Mouse (Mus musculus) intestine, postnatal 0 days (tissue): Measurements from ENCODE around the gene Tcf7l1. TPM values are rescaled to one million over a fixed set of nuclear protein-coding genes. Genes with fewer than 3 reads are reported as not detected.

Experiments used
- ATAC-seq: fragments of 200-750 bp; cut with Nextera tagmentation; 2 replicates; pipeline ENCODE4 v1.8.0; 2017; ENCODE audit warnings: mild to moderate bottlenecking, moderate TSS enrichment, moderate library complexity
- H3K27ac ChIP-seq: fragments of 300-500 bp; sonication (generic); 2 replicates; pipeline ENCODE4 v1.5.1; 2014; ENCODE audit warnings: mild to moderate bottlenecking, low read depth, low read length, moderate library complexity
- H3K27me3 ChIP-seq: fragments of 300-500 bp; sonication (generic); replicated peaks from 2 replicates; pipeline ENCODE4 v1.6.1; 2014; ENCODE audit warnings: low read length, mixed read lengths; ENCODE audit not compliant: control insufficient read depth, insufficient read depth
- H3K36me3 ChIP-seq: fragments of 300-500 bp; sonication (generic); 2 replicates; pipeline ENCODE4 v1.6.1; 2014; ENCODE audit warnings: mild to moderate bottlenecking, moderate library complexity; ENCODE audit not compliant: control insufficient read depth, insufficient read depth
- H3K4me1 ChIP-seq: fragments of 300-500 bp; sonication (generic); replicated peaks from 2 replicates; pipeline ENCODE4 v1.6.1; 2014; ENCODE audit warnings: antibody characterized with exemption, low read length, mixed read lengths; ENCODE audit not compliant: control insufficient read depth, insufficient read depth
- H3K4me2 ChIP-seq: fragments of 300-500 bp; sonication (generic); replicated peaks from 2 replicates; pipeline ENCODE4 v1.6.1; 2014; ENCODE audit warnings: low read depth, mild to moderate bottlenecking, moderate library complexity
- H3K4me3 ChIP-seq: fragments of 300-500 bp; sonication (generic); 2 replicates; pipeline ENCODE4 v1.5.1; 2014; ENCODE audit warnings: low read depth, low read length
- H3K9ac ChIP-seq: fragments of 300-500 bp; sonication (generic); 2 replicates; pipeline ENCODE4 v1.6.1; 2014; ENCODE audit warnings: mild to moderate bottlenecking, low read depth, low read length
- H3K9me3 ChIP-seq: fragments of 300-500 bp; sonication (generic); 2 replicates; pipeline ENCODE4 v1.6.1; 2016; ENCODE audit warnings: mixed run types; ENCODE audit not compliant: control insufficient read depth
- CTCF ChIP-seq: sonication (generic); IDR thresholded peaks from 2 replicates; pipeline ENCODE4 v1.5.1; 2016; ENCODE audit warnings: low read depth, mild to moderate bottlenecking, control low read depth, antibody characterized with exemption, moderate library complexity
- WGBS: fragments of 180-500 bp; shearing (Covaris S2); extraction: QIAGEN DNeasy Blood & Tissue Kit; methylation state at CpG from one replicate; pipeline ENCODE4 v1.1.7; 2014; 5-methylcytosine and 5-hydroxymethylcytosine counted together
- polyA plus RNA-seq: library from polyadenylated mRNA; unstranded; fragments of >200 nt; fragmentation: Nextera tagmentation; extraction: Ambion mirVana; gene quantifications from 2 replicates; pipeline ENCODE4 v1.2.1, GENCODE M21; 2015

The Tcf7l1 gene
- polyA plus RNA-seq, 1 experiment from 2014 or later = 6.8 TPM

DNA sequence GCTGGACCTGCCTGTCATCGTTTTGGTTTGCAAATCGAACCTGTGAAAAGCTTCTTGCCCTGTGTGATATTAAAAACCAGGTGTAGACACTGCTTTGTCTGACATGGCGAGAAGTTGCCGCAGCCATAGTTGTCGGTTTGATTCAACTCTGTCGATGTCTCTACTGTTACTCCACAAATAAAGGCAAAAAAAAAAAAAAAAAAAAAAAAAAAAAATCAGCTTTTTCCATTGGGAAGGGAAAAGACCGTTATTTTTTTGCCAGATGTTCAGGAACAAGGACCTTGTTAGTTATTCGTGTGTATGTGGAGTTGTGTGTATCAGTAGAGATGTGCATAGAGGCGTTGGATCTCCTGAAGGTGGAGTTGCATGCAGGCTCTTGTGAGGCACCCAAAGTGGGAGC lies 36.7 kb upstream of the Tcf7l1 start:
- 63% methylated on average over 9 of the region's 9 CpGs for WGBS
- no peak for ATAC-seq
- H3K27ac ChIP-seq = no peak overlapping the region

DNA sequence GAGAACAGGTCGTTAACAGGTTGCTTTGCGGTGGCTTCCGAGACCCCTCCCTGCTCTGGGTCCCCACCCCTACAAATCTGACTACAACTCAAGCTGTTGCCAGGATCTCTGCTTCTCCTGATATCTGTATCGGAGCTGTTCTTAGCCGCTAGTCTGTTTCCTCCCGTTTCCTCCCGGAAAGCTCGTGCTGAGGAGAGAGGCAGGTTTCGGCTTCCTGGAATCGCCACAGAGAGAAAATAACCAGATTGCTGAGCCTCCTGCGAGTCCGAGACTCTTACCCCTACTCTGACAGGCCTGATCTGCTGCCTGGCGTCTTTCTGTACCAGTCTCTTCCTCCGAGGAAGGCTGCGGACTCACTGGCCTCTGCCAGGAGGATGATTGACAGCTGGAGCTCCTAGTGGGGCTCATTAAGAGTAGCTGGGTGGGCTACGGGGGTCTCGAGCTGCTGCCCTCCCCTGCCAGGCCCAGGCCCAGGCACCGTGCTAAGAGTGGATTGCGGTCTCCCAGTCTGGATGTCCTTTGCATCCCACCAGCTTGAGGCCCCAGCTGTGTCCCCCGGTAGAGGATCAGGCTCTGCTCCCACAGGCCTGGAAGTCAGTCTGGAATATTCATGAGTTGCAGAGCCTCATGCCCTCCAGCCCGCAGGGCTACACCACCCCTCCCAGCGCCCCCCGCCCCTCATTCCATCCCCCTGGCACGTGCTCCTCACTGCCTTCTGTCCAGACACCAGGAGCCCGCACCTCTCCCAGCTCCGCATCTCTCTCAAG lies 36.1 kb upstream of the Tcf7l1 start:
- Histone ChIP-seq H3K27me3 (no peaks in the 10 kb centered on the region), H3K4me1 (no peaks in the 10 kb centered on the region), H3K4me2 (peak overlapping the region; percentile 58), H3K27ac (no peak overlapping the region), H3K36me3 (no peaks in the 10 kb centered on the region), H3K9ac (peak overlapping the region; percentile 26; the same call in 1 of the 2 replicates), H3K4me3 (no peak overlapping the region), H3K9me3 (no peaks in the 10 kb centered on the region)
- TF ChIP-seq CTCF = no peak
- no peak for ATAC-seq
- 23% methylated on average over 26 of the region's 26 CpGs for WGBS

More for the DNA sequence above, 36.7 kb upstream of the Tcf7l1 start:
- Histone ChIP-seq H3K9ac (no peak overlapping the region), H3K36me3 (no peaks in the 10 kb centered on the region), H3K4me1 (no peaks in the 10 kb centered on the region), H3K9me3 (no peaks in the 10 kb centered on the region), H3K4me2 (no peak overlapping the region), H3K27me3 (no peaks in the 10 kb centered on the region), H3K4me3 (no peak overlapping the region)
- no peak for TF ChIP-seq CTCF

DNA sequence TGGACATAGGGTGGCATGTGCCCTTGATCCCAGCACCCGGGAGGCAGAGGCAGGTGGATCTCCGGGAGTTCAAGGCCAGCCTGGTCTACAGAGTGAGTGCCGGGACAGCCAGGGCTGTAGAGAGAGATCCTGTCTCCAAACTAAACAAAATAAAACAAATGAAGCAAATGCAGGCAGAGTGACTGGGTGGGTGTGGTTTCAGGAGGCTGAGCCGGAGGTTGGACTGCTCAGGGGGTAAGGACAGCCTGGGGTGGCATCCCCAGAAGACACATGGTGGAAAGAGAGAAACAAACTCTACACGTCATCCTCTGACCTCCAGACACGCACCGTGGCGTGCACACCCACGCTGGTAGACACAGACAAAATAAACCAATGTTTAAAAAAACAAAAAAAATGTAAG lies 24.4 kb upstream of the Tcf7l1 start:
- no peak for TF ChIP-seq CTCF
- Histone ChIP-seq H3K9me3 (no peaks in the 10 kb centered on the region), H3K4me3 (no peak overlapping the region), H3K27me3 (no peaks in the 10 kb centered on the region), H3K36me3 (no peaks in the 10 kb centered on the region), H3K4me1 (no peaks in the 10 kb centered on the region), H3K27ac (no peak overlapping the region), H3K9ac (no peak overlapping the region), H3K4me2 (no peak overlapping the region)
- no peak for ATAC-seq
- 53% methylated on average over 9 of the region's 9 CpGs for WGBS

DNA sequence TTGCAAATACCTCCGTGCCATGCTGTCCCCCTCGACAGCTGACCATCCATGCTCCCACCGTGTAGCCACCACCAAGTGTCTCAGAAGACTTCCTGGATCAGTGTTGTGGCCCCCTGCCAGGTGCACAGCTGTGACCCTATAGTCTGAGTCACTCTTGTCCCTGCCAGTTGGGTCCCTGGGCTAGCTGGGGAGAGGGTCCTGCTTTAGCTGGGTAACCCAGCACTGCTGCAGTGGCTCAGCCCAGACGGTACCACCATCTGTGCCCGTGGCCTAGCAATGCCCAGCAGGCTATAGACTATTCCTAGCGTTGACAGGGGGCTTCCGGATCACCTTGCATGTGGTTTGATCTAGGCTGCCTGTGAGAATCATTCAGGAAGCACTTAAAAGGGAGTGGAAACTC lies 21.2 kb upstream of the Tcf7l1 start:
- Histone ChIP-seq H3K4me2 (no peak overlapping the region), H3K4me3 (no peak overlapping the region), H3K36me3 (no peaks in the 10 kb centered on the region), H3K9ac (no peak overlapping the region), H3K9me3 (no peaks in the 10 kb centered on the region), H3K4me1 (no peaks in the 10 kb centered on the region), H3K27me3 (no peaks in the 10 kb centered on the region), H3K27ac (no peak overlapping the region)
- no peak for TF ChIP-seq CTCF
- WGBS = 79% methylated on average over 7 of the region's 7 CpGs
- no peak for ATAC-seq

DNA sequence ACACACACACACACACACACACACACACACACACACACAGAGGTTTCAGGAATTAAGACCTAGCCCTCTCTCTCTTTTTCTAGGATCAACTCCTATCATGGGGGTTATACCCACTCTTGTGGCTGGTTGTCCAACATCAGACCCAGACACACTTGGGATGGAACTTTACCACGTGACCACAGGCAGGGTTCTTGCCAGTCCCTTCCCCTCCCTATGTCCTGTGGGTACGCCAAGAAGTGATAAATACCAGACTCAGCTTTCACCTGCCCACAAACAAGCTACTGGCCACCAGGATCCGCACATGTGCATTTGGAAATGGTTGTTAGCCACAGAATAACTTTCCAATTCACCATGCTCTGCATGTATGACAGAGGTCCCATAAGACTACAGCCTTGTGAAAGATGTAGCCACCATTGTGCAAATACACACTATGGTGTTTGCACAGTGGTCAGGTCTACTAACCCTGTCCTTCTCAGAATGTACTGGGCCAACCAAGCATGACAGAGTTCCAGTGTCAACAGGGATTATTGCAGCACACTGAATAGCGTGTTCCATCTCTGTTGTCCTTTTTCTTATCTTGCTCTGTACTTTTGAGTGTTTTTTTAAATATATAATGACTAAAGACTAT lies 20.6 kb upstream of the Tcf7l1 start:
- Histone ChIP-seq H3K4me2 (no peak overlapping the region), H3K4me1 (no peaks in the 10 kb centered on the region), H3K27me3 (no peaks in the 10 kb centered on the region), H3K9me3 (no peaks in the 10 kb centered on the region), H3K36me3 (no peaks in the 10 kb centered on the region), H3K9ac (no peak overlapping the region), H3K27ac (no peak overlapping the region), H3K4me3 (no peak overlapping the region)
- 62% methylated on average over 4 of the region's 4 CpGs for WGBS
- ATAC-seq = no peak
- TF ChIP-seq CTCF = no peak

DNA sequence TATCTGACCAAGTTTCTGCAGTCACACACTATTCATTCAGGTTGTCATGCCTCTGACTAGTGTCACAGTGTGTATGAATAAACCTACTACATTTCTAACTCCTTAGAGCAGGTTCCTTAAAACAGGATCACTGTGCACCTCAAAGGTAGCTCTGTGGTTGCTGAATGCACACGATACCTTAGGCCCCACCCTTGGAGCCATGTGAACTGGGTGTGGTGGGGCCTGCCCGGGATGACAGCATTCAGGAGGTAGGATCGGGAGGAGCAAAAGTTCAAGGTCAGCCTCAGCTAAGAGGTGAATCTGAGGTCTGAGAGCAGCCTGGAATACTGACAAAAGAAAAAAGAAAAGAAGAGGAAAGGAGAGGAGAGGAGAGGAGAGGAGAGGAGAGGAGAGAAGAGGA lies 19.3 kb upstream of the Tcf7l1 start:
- H3K27ac ChIP-seq = no peak overlapping the region
- H3K4me2 ChIP-seq = no peak overlapping the region
- 31% methylated on average over 3 of the region's 3 CpGs for WGBS
- no peak for ATAC-seq
- H3K9me3 ChIP-seq = no peaks in the 10 kb centered on the region
- H3K36me3 ChIP-seq = no peaks in the 10 kb centered on the region
- H3K27me3 ChIP-seq = no peaks in the 10 kb centered on the region
- no peak for TF ChIP-seq CTCF
- H3K4me1 ChIP-seq = no peaks in the 10 kb centered on the region
- no peak overlapping the region for H3K9ac ChIP-seq
- H3K4me3 ChIP-seq = no peak overlapping the region
